Mouse (Mus musculus) cerebellum, postnatal 4 days (tissue): Measurements from ENCODE around the gene Kctd8.

ENCODE experiments used
- DNase-seq, 2 experiments: peaks; one replicate each; pipeline ENCODE4 v3.0.0; 2022; ENCODE audit warnings: low spot score in 2 of 2, mixed read lengths in 1 of 2

The Kctd8 gene

DNA sequence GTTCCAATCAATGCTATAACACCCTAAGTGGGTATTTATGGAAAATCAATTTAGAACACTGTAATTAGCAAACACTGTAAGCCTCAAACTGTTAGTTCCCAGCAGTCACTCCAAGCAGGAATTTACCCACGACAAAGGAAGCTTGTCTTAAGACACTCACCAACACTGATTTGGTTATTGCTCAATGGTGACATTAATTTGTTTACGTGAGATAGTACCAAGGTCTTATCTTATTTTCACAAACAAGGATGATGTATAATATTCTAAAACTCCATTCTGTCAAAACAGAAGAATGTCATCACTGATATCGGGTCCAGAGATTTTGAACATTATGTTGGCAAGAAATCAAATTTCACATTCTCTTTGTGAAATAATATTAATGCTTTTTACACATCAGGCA is 185.0 kb downstream of the Kctd8 start:
- no peak for DNase-seq

DNA sequence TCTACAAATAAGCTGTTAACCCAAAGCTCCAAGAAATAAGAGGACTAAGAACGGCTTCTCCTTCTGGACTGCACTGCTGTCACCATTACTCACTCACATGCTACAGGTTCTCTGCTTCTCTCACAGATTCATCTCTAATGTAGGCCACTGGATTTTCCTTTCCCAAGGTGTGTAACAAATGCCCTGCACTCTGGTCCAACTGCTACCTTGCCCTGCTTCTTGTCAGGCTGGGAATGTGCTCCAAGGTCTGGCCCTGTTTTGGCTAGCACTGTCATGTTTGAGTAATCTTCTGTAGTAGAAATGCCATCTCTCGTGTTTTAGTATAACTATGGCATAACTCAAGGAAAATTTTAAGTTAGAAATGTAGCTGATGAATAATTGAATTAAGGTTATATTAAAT is 195.7 kb downstream of the Kctd8 start:
- DNase-seq: no peak

DNA sequence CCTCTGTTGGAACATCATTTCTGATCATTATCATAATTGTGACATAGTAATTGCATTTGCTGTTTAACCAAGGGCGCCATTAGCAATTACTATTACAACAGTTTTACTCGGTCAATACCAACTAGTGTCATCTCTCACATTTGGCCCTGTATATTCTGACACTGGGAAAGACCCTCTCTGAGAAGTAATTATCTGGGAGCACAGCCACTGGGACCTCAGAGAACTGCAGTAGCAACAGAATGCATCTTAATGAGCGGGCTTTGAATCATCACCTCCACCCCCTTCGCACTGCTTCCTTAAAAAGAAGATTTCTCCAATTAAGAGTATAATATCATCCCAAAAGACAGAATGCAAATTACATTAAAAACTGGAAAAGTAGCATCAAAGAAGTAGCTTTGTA is 200.4 kb downstream of the Kctd8 start:
- no peak for DNase-seq

DNA sequence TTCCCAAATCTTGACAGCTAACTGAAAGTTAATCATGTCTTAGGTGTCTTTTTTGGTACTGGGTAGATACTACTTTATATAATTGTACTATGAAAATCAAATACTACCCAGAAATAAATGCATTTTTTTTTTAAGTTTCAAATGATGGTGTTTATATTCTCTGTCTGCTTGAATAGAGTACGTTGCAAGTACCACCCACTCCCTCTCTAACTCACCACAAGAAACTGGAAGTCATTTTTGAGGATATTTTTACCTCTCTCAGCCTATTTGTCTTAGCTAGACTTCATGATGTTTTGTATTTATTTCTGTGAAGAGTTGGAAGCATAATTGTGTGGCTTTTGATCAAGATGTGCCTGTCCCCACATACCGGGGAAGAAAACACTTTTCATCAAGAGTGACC is 232.8 kb downstream of the Kctd8 start:
- DNase-seq: no peak

DNA sequence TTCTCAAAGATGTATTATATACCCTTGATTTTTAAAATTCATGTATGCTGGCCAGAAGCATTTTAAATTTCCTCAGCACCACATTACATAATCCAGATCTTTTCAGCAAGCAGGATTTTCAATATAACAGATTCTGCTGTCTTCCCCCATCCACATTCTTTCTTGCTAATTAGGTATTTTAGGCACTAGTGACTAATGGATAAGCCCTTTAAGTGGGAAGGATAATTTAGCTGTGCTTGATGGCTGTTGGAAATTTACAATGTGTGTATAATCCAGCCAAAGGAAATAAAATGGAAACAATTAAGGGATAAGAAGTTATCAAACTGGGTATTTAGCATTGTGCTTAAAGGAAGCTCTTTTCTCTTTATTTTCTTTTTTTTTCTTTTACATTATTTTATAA is 252.6 kb downstream of the Kctd8 start:
- DNase-seq: no peak
